Mouse (Mus musculus) MEL (cell line): ENCODE measurements around the gene Hoga1. TPM values are rescaled to one million over a fixed set of nuclear protein-coding genes. Genes with fewer than 3 reads are reported as not detected.

Experiments used
- DNase-seq: peaks from one replicate; pipeline ENCODE4 v3.0.0; 2011; ENCODE audit warnings: low read depth, low spot score
- H3K27ac ChIP-seq: 2 replicates; pipeline ENCODE4 v1.5.1; 2012; ENCODE audit warnings: low read depth, mild to moderate bottlenecking, control low read depth, low read length, moderate library complexity; ENCODE audit not compliant: control insufficient read depth
- H3K27me3 ChIP-seq, 2 experiments: fragments of 150-350 bp in 1 of 2; sonication (generic) in 1 of 2; 2 replicates each; pipeline ENCODE4 v1.6.1; 2012; ENCODE audit warnings: low read length in 2 of 2, mild to moderate bottlenecking in 2 of 2, improper control_type of control experiment in 1 of 2, moderate library complexity in 1 of 2; ENCODE audit not compliant: insufficient read depth in 2 of 2, control insufficient read depth in 1 of 2
- H3K36me3 ChIP-seq, 2 experiments: 2 replicates each; pipeline ENCODE4 v1.6.1; 2012 to 2014; ENCODE audit warnings: low read length in 2 of 2, improper control_type of control experiment in 1 of 2, inconsistent platforms in 1 of 2, mild to moderate bottlenecking in 1 of 2; ENCODE audit not compliant: insufficient read depth in 2 of 2, control insufficient read depth in 1 of 2
- H3K4me1 ChIP-seq, 2 experiments: fragments of 150-350 bp in 1 of 2; sonication (generic) in 1 of 2; 2 replicates each; pipeline ENCODE4 v1.6.1; 2012; ENCODE audit warnings: low read length in 2 of 2, improper control_type of control experiment in 1 of 2, mild to moderate bottlenecking in 1 of 2; ENCODE audit not compliant: insufficient read depth in 2 of 2, control insufficient read depth in 1 of 2
- H3K4me3 ChIP-seq, 2 experiments: fragments of 150-350 bp in 1 of 2; sonication (generic) in 1 of 2; 2 replicates each; pipeline ENCODE4 v1.5.1; 2012; ENCODE audit warnings: low read depth in 2 of 2, low read length in 2 of 2, mild to moderate bottlenecking in 2 of 2, moderate library complexity in 2 of 2, control low read depth in 1 of 2, improper control_type of control experiment in 1 of 2; ENCODE audit not compliant: control insufficient read depth in 1 of 2, insufficient read depth in 1 of 2
- H3K79me2 ChIP-seq: 2 replicates; pipeline ENCODE4 v1.6.1; 2012; ENCODE audit warnings: mild to moderate bottlenecking, low read length, moderate library complexity; ENCODE audit not compliant: control insufficient read depth, poor library complexity, insufficient read depth
- H3K9ac ChIP-seq: 2 replicates; pipeline ENCODE4 v1.6.1; 2012; ENCODE audit warnings: low read depth, mild to moderate bottlenecking, control low read depth, low read length, moderate library complexity; ENCODE audit not compliant: control insufficient read depth, poor library complexity, severe bottlenecking
- H3K9me3 ChIP-seq: fragments of 150-350 bp; sonication (generic); replicated peaks from 2 replicates; pipeline ENCODE4 v1.6.1; 2012; ENCODE audit warnings: mild to moderate bottlenecking, low read length, improper control_type of control experiment, moderate library complexity; ENCODE audit not compliant: insufficient read depth
- CHD1 ChIP-seq: IDR thresholded peaks from 2 replicates; pipeline ENCODE4 v1.6.1; 2012; ENCODE audit warnings: low read depth, mild to moderate bottlenecking, inconsistent platforms, low read length, improper control_type of control experiment
- CTCF ChIP-seq, 3 experiments: IDR thresholded peaks in 2 of 3; conservative IDR thresholded peaks in 1 of 3; 2 replicates each; pipeline ENCODE4 v1.5.1; 2011 to 2012; ENCODE audit warnings: low read length in 3 of 3, low read depth in 2 of 3, mild to moderate bottlenecking in 2 of 3, improper control_type of control experiment in 1 of 3, inconsistent platforms in 1 of 3, mixed read lengths in 1 of 3, moderate library complexity in 1 of 3; ENCODE audit not compliant: control insufficient read depth in 1 of 3, insufficient read depth in 1 of 3, poor library complexity in 1 of 3, severe bottlenecking in 1 of 3
- E2F4 ChIP-seq: IDR thresholded peaks from 2 replicates; pipeline ENCODE4 v1.6.1; 2011; ENCODE audit warnings: low read depth, low read length, improper control_type of control experiment, borderline replicate concordance
- GABPA ChIP-seq: IDR thresholded peaks from 2 replicates; pipeline ENCODE4 v1.6.1; 2012; ENCODE audit warnings: low read depth, mild to moderate bottlenecking, inconsistent platforms, low read length, improper control_type of control experiment, moderate library complexity
- GATA1 ChIP-seq: IDR thresholded peaks from 2 replicates; pipeline ENCODE4 v1.6.1; 2011; ENCODE audit warnings: low read depth, low read length, improper control_type of control experiment
- KAT2A ChIP-seq: conservative IDR thresholded peaks from 2 replicates; pipeline ENCODE4 v1.6.1; 2012; ENCODE audit warnings: low read depth, low read length, improper control_type of control experiment, inconsistent platforms
- MAX ChIP-seq: IDR thresholded peaks from 2 replicates; pipeline ENCODE4 v1.6.1; 2011; ENCODE audit warnings: low read length, improper control_type of control experiment
- MXI1 ChIP-seq: IDR thresholded peaks from 2 replicates; pipeline ENCODE4 v1.6.1; 2011; ENCODE audit warnings: mild to moderate bottlenecking, low read depth, low read length, improper control_type of control experiment
- MYB ChIP-seq: IDR thresholded peaks from 2 replicates; pipeline ENCODE4 v1.6.1; 2011; ENCODE audit warnings: mild to moderate bottlenecking, low read depth, low read length, improper control_type of control experiment
- MYC ChIP-seq: IDR thresholded peaks from 2 replicates; pipeline ENCODE4 v1.6.1; 2011; ENCODE audit warnings: low read depth, mild to moderate bottlenecking, low read length, improper control_type of control experiment, moderate library complexity
- NELFE ChIP-seq: IDR thresholded peaks from 2 replicates; pipeline ENCODE4 v1.6.1; 2011; ENCODE audit warnings: low read depth, low read length, improper control_type of control experiment
- POLR2A ChIP-seq, 2 experiments: IDR thresholded peaks; 2 replicates each; pipeline ENCODE4 v1.6.1; 2011 to 2012; ENCODE audit warnings: low read length in 2 of 2, mild to moderate bottlenecking in 2 of 2, control low read depth in 1 of 2, improper control_type of control experiment in 1 of 2, low read depth in 1 of 2, moderate library complexity in 1 of 2; ENCODE audit not compliant: control insufficient read depth in 1 of 2, insufficient read depth in 1 of 2, poor library complexity in 1 of 2
- POLR2AphosphoS2 ChIP-seq: IDR thresholded peaks from 2 replicates; pipeline ENCODE4 v1.6.1; 2011; ENCODE audit warnings: low read length, improper control_type of control experiment
- RCOR1 ChIP-seq: IDR thresholded peaks from 2 replicates; pipeline ENCODE4 v1.6.1; 2012; ENCODE audit warnings: low read depth, mild to moderate bottlenecking, inconsistent platforms, low read length, improper control_type of control experiment
- SMC3 ChIP-seq: IDR thresholded peaks from 2 replicates; pipeline ENCODE4 v1.6.1; 2011; ENCODE audit warnings: low read depth, low read length, improper control_type of control experiment
- TAL1 ChIP-seq: IDR thresholded peaks from 2 replicates; pipeline ENCODE4 v1.6.1; 2012; ENCODE audit warnings: mild to moderate bottlenecking, inconsistent platforms, low read length, moderate library complexity, mixed read lengths
- TBP ChIP-seq: IDR thresholded peaks from 2 replicates; pipeline ENCODE4 v1.8.0; 2011; ENCODE audit warnings: low read depth, low read length, improper control_type of control experiment
- TCF12 ChIP-seq: IDR thresholded peaks from 2 replicates; pipeline ENCODE4 v1.6.1; 2014; ENCODE audit warnings: low read depth, mild to moderate bottlenecking, inconsistent platforms, low read length, improper control_type of control experiment, moderate library complexity
- USF1 ChIP-seq: IDR thresholded peaks from 2 replicates; pipeline ENCODE4 v1.6.1; 2014; ENCODE audit warnings: low read depth, mild to moderate bottlenecking, inconsistent platforms, low read length, improper control_type of control experiment, moderate library complexity
- ZC3H11A ChIP-seq: IDR thresholded peaks from 2 replicates; pipeline ENCODE4 v1.6.1; 2012; ENCODE audit warnings: low read depth, mild to moderate bottlenecking, inconsistent platforms, low read length, improper control_type of control experiment
- ZNF384 ChIP-seq: IDR thresholded peaks from 2 replicates; pipeline ENCODE4 v1.6.1; 2012; ENCODE audit warnings: low read depth, mild to moderate bottlenecking, inconsistent platforms, low read length, improper control_type of control experiment
- polyA plus RNA-seq, 2 experiments: library from polyadenylated mRNA; stranded (reverse) in 1 of 2; unstranded in 1 of 2; fragments of >175 nt in 1 of 2; fragments of >200 nt in 1 of 2; gene quantifications; 2 replicates each; pipeline versions ENCODE4 v1.2.1 to v1.2.4; 2012; ENCODE audit warnings: low replicate concordance in 2 of 2, low read depth in 1 of 2; ENCODE audit not compliant: insufficient read length in 2 of 2, insufficient read depth in 1 of 2, missing spikeins in 1 of 2
- total RNA-seq: library from RNA; depleted of rRNA; stranded (reverse); fragments of 300-350 nt; gene quantifications from 2 replicates; pipeline ENCODE4 v1.2.3, GENCODE M21; 2012

Hoga1 gene
- total and polyA plus RNA-seq, 3 experiments: 0.31 to 0.38 TPM; not detected in 1

DNA sequence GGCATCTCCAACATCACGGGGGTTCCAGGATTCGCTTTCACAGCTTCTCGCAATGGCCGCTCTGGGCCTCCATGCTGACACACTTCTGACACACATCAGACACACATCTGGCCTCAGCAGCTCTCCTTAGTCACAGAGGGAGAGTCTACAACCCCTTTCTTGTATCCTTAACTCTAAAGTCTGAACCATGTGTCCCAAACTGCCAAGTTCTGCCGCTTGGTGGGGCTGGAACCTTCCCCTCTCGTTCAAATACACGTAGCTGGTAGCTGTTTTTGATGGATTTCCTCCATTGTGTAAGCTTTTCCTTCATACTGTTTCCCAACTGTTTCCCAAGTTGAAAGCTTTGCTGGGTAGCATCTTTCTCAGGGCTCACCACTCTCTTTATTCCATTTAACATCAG is 25.8 kb downstream of the Hoga1 start (continued):
- TF ChIP-seq ZNF384: no peak
- no peak for TF ChIP-seq GATA1
- TF ChIP-seq SMC3: peak; percentile 57
- no peak for TF ChIP-seq E2F4

DNA sequence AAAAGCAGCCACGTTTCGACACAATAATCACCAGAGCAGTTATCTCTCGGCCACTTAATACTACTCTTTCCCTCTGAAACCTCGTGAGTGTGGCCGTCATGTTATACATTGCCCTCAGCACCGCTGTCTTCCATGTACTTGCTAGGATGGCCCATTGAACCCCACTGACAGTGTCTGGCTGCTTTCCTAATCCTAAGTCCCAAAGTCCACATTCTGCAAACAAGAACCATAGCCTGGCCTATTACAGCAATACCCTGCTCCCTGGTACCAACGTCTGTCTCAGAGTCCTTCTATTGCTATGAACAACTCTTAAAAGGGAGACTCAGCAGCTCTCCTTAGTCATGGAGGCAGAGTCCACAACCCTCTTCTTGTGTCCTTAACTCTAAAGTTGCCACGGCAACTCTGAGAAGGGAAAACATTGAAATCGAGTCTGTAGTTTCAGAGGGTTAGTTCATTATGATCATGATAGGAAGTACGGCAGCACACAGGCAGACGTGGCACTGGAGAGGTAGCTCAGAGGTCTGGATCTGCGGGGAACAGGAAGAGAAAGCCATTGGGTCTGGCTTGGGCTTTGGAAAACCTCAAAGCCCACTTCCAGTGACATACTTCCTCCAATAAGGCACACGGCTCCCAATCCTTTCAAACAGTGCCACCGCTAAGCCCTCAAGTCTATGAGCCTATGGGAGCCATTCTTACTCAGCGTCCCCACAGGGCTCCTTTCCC is 26.6 kb downstream of the Hoga1 start:
- Histone ChIP-seq H3K4me1 (no peaks in the 10 kb centered on the region), H3K9ac (no peak overlapping the region), H3K36me3 (no peaks in the 10 kb centered on the region), H3K27ac (no peak overlapping the region), H3K79me2 (no peaks in the 10 kb centered on the region), H3K4me3 (no peak overlapping the region), H3K9me3 (no peaks in the 10 kb centered on the region), H3K27me3 (peaks cover 8 to 13% of the 10 kb centered on the region in 2 experiments)
- TF ChIP-seq MYC: no peak
- no peak for TF ChIP-seq SMC3
- no peak for TF ChIP-seq TAL1
- TF ChIP-seq POLR2AphosphoS2: no peak
- no peak for TF ChIP-seq POLR2A (IDR thresholded peaks at IDR 0.05; ENCODE audit: control insufficient read depth in 1 of 2, insufficient read depth in 1 of 2, low read depth in 1 of 2, low read length in 2 of 2, poor library complexity in 1 of 2)
- TF ChIP-seq CTCF (IDR thresholded peaks at IDR 0.05 in 2 of 3, conservative IDR thresholded peaks at IDR 0.05 in 1 of 3; ENCODE audit: control insufficient read depth in 1 of 3, insufficient read depth in 1 of 3, low read depth in 2 of 3, low read length in 3 of 3, poor library complexity in 1 of 3, severe bottlenecking in 1 of 3): no peak
- TF ChIP-seq TBP: no peak
- no peak for TF ChIP-seq ZNF384
- TF ChIP-seq NELFE: no peak
- no peak for TF ChIP-seq KAT2A
- TF ChIP-seq MYB: no peak
- no peak for TF ChIP-seq E2F4
- no peak for TF ChIP-seq CHD1
- no peak for TF ChIP-seq ZC3H11A
- TF ChIP-seq TCF12: no peak
- no peak for TF ChIP-seq MAX
- TF ChIP-seq MXI1: no peak
- TF ChIP-seq GABPA: no peak
- no peak for TF ChIP-seq RCOR1
- no peak for DNase-seq

- Histone ChIP-seq H3K9ac (no peak overlapping the region), H3K9me3 (no peaks in the 10 kb centered on the region)
Measured at GRCm38 (mm10) chr19:42072802-42073201, 27.4 kb downstream of the Hoga1 start.

More at GRCm38 (mm10) chr19:42072802-42073201, 27.4 kb downstream of the Hoga1 start:
- no peak overlapping the region for H3K27ac ChIP-seq
- peaks cover 5 to 11% of the 10 kb centered on the region in 2 experiments; a peak in 3 of 4 replicates for H3K27me3 ChIP-seq
- no peak for DNase-seq
- no peak overlapping the region for H3K4me3 ChIP-seq
- 0 out of 4 replicates have a peak, but pooled peaks cover 0 to under 1% of the 10 kb centered on the region in 2 experiments for H3K4me1 ChIP-seq
- H3K36me3 ChIP-seq: no peaks in the 10 kb centered on the region
- H3K79me2 ChIP-seq: no peaks in the 10 kb centered on the region
- TF ChIP-seq CTCF (IDR thresholded peaks at IDR 0.05 in 2 of 3, conservative IDR thresholded peaks at IDR 0.05 in 1 of 3; ENCODE audit: control insufficient read depth in 1 of 3, insufficient read depth in 1 of 3, low read depth in 2 of 3, low read length in 3 of 3, poor library complexity in 1 of 3, severe bottlenecking in 1 of 3) (peak in 1 of 3 experiments; percentile 8; a peak in 1 of 6 replicates), USF1 (no peak)
